21 mouse cellular contexts compared by ENCODE assay signal in the genomic region with DNA sequence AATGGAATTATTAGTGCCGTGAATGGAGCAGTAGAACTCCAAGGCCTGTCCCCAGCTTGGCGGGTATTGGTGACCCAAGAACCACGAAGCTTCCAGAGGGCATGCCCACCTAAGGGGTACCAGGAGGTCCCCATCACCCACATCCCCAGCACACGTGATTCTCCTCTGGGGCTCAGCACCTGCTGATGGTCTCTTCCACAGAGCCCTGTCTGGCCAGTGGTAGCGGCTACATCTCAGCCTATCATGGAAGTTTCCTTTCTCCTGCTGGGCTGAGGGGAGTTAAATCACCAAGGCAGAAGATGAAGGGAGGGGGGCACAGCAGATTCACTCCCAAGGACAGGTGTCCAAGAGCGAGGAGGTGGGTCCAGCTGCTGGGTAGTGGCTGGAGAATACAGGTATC. TPM values are rescaled to one million over a fixed set of nuclear protein-coding genes. Genes with fewer than 3 reads are reported as not detected.
A peak's percentile ranks its signal among the peaks of the same experiment; 100 is the strongest.
DNase-seq lines count a peak whose midpoint lies in the region; ATAC-seq and TF ChIP-seq lines count a peak whose summit lies in the region.
"Had no signal": no experiment of that assay in that cellular context is flagged by ENCODE, and none has a peak within 500 bp of the region (broad histone marks: within the 10 kb centered on the region; RNA-seq: fewer than 3 reads in every experiment).

No protein-coding gene starts in this region.

- WGBS in cerebellum, adult 2 months: 7% methylated on average over 6 of the region's 6 CpGs
- 87% methylated on average over 6 of the region's 6 CpGs for WGBS in hindbrain, postnatal 0 days
- 89% methylated on average over 6 of the region's 6 CpGs for whole genome bisulfite sequencing in hindbrain, embryonic 13.5 days

- peaks cover 23% of the 10 kb centered on the region for H3K4me1 ChIP-seq in cerebellum, adult 2 months (ENCODE audit: control insufficient read depth, insufficient read depth, low read length)
- H3K4me1 ChIP-seq in hindbrain, postnatal 0 days (ENCODE audit: insufficient read depth, low read length): 0 out of 2 replicates have a peak, but pooled peaks cover 6% of the 10 kb centered on the region
- no peaks in the 10 kb centered on the region for H3K4me1 ChIP-seq in hindbrain, embryonic 13.5 days (replicated peaks)

- H3K27me3 ChIP-seq in cerebellum, adult 2 months (ENCODE audit: control insufficient read depth, insufficient read depth, low read length): no peaks in the 10 kb centered on the region
- no peaks in the 10 kb centered on the region for H3K27me3 ChIP-seq in hindbrain, postnatal 0 days (ENCODE audit: insufficient read depth, low read length)
- no peaks in the 10 kb centered on the region for H3K27me3 ChIP-seq in hindbrain, embryonic 13.5 days
- H3K27me3 ChIP-seq: Patski had no signal

- DNase-seq in cerebellum, adult 11-12 months: peak; percentile 60
- DNase-seq in cerebellum, adult 2 months: peak; percentile 55 to 59
- no peak for DNase-seq in cerebellum, adult 18-20 months
- peak; percentile 51 to 53 for DNase-seq in cerebellum, postnatal 25 days
- no peak for DNase-seq in cerebellum, adult 9-10 months
- no peak for DNase-seq in hindbrain, postnatal 0 days (ENCODE audit: low spot score)
- DNase-seq: adrenal gland, adult 2 months; adrenal gland, adult 8-10 months; adrenal gland, postnatal 10 days; adrenal gland, postnatal 14 days; adrenal gland, postnatal 25 days; adrenal gland, postnatal 36 days; B cell, adult 2 months; cerebellum, adult 11 months; cerebellum, adult 8-10 months had no signal

- no peak overlapping the region for H3K9ac ChIP-seq in hindbrain, postnatal 0 days (replicated peaks; ENCODE audit: low read length)
- no peak overlapping the region for H3K9ac ChIP-seq in hindbrain, embryonic 13.5 days

- peak overlapping the region; percentile 97 for H3K4me3 ChIP-seq in cerebellum, adult 2 months (replicated peaks; ENCODE audit: insufficient read depth, low read depth, low read length)
- no peak overlapping the region for H3K4me3 ChIP-seq in hindbrain, postnatal 0 days (ENCODE audit: low read length)
- no peak overlapping the region for H3K4me3 ChIP-seq in hindbrain, embryonic 13.5 days

- TF ChIP-seq CTCF in cerebellum, adult 2 months (IDR thresholded peaks at IDR 0.05; ENCODE audit: borderline replicate concordance, insufficient read depth, low read depth, low read length): no peak
- TF ChIP-seq CTCF in hindbrain, postnatal 0 days (IDR thresholded peaks at IDR 0.05; ENCODE audit: low read depth): no peak

- no peaks in the 10 kb centered on the region for H3K9me3 ChIP-seq in hindbrain, postnatal 0 days (ENCODE audit: low read length)
- H3K9me3 ChIP-seq in hindbrain, embryonic 13.5 days: no peaks in the 10 kb centered on the region
- H3K9me3 ChIP-seq: G1E had no signal

- no peak for ATAC-seq in cerebellum, adult (ENCODE audit: insufficient number of reproducible peaks, low FRiP score, low TSS enrichment)
- ATAC-seq in hindbrain, postnatal 0 days: no peak
- no peak for ATAC-seq in hindbrain, embryonic 13.5 days (ENCODE audit: low FRiP score)
- ATAC-seq: activated CD4-positive, CD25-positive, alpha-beta regulatory T cell, adult 4 months; CD4-positive, CD25-positive, alpha-beta regulatory T cell, adult 4 months; Patski had no signal

- no peaks in the 10 kb centered on the region for H3K36me3 ChIP-seq in hindbrain, postnatal 0 days (ENCODE audit: insufficient read depth, low read length)
- no peaks in the 10 kb centered on the region for H3K36me3 ChIP-seq in hindbrain, embryonic 13.5 days
- H3K36me3 ChIP-seq: G1E had no signal

- no peak for TF ChIP-seq POLR2A in cerebellum, adult 2 months (IDR thresholded peaks at IDR 0.05; ENCODE audit: borderline replicate concordance, insufficient read depth, low read length)

- peak overlapping the region; percentile 22; the same call in 1 of the 2 replicates for H3K4me2 ChIP-seq in hindbrain, postnatal 0 days (ENCODE audit: low read depth, low read length)
- H3K4me2 ChIP-seq in hindbrain, embryonic 13.5 days: no peak overlapping the region

- H3K27ac ChIP-seq in cerebellum, adult 2 months (ENCODE audit: insufficient read depth, low read length): peak overlapping the region; percentile 91
- no peak overlapping the region for H3K27ac ChIP-seq in hindbrain, postnatal 0 days
- H3K27ac ChIP-seq in hindbrain, embryonic 13.5 days: no peak overlapping the region

RNA-seq across cellular contexts. Expression of a gene that starts 2.3 kb away (rescaled TPM):
- polyA plus RNA-seq in cerebellum, adult 2 months (2012; rRNA removed): 86.7 and 104 TPM in 2 replicates
- total RNA-seq in hindbrain, postnatal 0 days (2014; rRNA removed): 17.6 and 21.0 TPM in 2 replicates
- 0.78 and 0.88 TPM in 2 replicates for polyA plus RNA-seq in hindbrain, postnatal 0 days (2015; fragmentation: Nextera tagmentation; extraction: Ambion mirVana)
- polyA plus RNA-seq in hindbrain, embryonic 13.5 days (2015; fragmentation: Nextera tagmentation; extraction: Ambion mirVana): 0.05 and 0.13 TPM in 2 replicates
- total RNA-seq: adrenal gland, postnatal 25 days had no signal
- polyA plus RNA-seq: activated CD4-positive, CD25-positive, alpha-beta regulatory T cell, adult 4 months; CD4-positive, CD25-positive, alpha-beta regulatory T cell, adult 4 months; G1E had no signal

Comparison
In these comparisons a context has a peak if more than half of its experiments do, and no peak if none do; other contexts are left out.
1. DNase-seq: peak in cerebellum, adult 11-12 months (single experiment), cerebellum, adult 2 months (2 of 2) and cerebellum, postnatal 25 days (2 of 2); none in cerebellum, adult 18-20 months (0 of 2), cerebellum, adult 9-10 months (single experiment) and hindbrain, postnatal 0 days (single experiment).
2. RNA of a gene that starts 2.3 kb away (polyA plus RNA-seq): 86.7 to 104 TPM in cerebellum, adult 2 months; 0.78 to 0.88 TPM in hindbrain, postnatal 0 days and 0.05 to 0.13 TPM in hindbrain, embryonic 13.5 days; every median in the first group is over 10 times any median in the second.